Mouse (Mus musculus) pancreas, adult 10 weeks (tissue): Measurements from ENCODE around the gene Arid5a. TPM values are rescaled to one million over a fixed set of nuclear protein-coding genes. Genes with fewer than 3 reads are reported as not detected.

Experiments used
- polyA plus RNA-seq: library from polyadenylated mRNA; stranded (reverse); fragments of 350-450 nt; fragmentation: Illumina TruSeq; extraction: RNeasy Lipid Tissue Mini Kit (QIAGEN cat#74804); gene quantifications from one replicate; pipeline ENCODE4 v1.2.3, GENCODE M21; 2015; ENCODE audit warnings: low read depth, low replicate concordance; ENCODE audit not compliant: insufficient read depth

Arid5a gene
- 3.9 TPM for polyA plus RNA-seq

DNA sequence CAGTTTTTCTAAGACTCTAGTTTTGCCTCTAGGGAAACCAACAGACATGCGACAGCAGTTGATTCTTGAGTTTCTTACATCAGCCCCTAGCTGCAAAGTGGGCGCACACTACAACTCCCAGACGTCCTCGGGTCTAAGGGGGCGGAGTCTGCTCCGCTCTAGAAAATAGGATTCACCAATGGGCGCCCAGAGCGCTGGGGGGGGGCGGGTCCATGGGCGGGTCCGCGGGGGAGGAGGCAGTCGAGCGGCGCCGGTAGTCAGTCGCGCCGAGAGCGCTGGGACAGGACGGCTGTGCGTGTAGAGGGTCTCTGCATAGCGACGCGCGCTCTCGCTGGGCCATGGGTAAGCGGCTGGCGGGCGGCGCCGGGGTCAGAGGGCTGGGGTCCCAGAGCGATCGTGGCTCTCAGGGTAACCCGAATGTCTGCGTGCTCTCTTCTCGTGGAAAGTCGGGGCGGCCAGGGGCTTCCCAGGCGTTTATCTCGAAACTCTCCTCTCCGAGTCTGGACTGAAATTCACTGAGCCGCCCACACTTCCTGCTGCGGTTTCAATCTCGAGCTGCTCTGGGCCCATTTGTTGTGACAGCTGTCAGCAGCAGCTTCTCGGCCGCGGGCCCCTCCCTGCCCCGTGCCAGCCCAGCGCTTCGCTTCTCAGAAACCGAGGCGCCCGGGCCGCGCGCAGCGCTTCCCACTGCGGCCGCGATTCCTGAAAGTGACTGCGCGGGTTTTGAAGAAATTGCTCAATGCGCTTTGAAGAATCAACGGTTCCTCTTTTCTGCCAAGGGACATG lies at the start of gene Arid5a:
Arid5a (plus strand) TSS at position 239 of the 786 bp plus-strand sequence.

GRCm38 (mm10) chr1:36274455-36274854 lies 33.1 kb upstream of the Arid5a start, which contains the start of gene Neurl3:
Gene Neurl3, minus strand, starts transcription at chr1:36274679.

DNA sequence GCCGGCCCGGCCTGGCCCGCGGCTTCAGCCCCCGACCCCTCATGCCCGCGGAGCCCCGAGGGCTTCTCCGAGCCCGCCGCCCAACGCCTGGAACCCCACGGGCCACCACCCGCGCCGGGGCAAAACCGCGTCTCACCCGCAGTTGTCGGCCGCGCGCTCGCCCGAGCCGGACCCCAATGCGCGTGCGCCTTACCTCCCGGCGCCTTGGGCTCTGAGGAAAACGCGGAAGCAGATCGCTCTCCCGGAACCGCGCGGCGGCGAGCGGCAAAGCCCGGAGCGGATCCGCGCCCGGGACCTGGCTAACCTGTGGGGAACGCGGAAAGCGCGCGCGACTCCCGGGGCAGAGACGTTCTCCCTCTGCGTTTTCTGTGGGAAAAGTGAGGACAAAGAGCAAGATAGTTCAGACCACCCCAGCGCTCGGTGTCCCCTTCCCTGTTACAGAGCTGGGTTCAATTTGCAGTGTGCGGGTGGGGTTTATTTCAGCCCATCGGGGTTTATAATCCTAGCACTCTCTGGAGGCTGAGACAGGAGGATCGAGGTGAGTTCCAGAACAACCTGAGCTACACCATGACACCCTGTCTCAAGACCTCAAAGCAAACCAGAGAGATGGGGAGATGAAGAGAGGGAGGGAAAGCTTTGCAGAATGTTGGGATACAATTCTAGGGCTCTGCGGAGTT lies 61.6 kb downstream of the Arid5a start, which contains the start of gene Kansl3:
Kansl3 (minus strand) TSS at position 213 of the 677 bp plus-strand sequence.

DNA sequence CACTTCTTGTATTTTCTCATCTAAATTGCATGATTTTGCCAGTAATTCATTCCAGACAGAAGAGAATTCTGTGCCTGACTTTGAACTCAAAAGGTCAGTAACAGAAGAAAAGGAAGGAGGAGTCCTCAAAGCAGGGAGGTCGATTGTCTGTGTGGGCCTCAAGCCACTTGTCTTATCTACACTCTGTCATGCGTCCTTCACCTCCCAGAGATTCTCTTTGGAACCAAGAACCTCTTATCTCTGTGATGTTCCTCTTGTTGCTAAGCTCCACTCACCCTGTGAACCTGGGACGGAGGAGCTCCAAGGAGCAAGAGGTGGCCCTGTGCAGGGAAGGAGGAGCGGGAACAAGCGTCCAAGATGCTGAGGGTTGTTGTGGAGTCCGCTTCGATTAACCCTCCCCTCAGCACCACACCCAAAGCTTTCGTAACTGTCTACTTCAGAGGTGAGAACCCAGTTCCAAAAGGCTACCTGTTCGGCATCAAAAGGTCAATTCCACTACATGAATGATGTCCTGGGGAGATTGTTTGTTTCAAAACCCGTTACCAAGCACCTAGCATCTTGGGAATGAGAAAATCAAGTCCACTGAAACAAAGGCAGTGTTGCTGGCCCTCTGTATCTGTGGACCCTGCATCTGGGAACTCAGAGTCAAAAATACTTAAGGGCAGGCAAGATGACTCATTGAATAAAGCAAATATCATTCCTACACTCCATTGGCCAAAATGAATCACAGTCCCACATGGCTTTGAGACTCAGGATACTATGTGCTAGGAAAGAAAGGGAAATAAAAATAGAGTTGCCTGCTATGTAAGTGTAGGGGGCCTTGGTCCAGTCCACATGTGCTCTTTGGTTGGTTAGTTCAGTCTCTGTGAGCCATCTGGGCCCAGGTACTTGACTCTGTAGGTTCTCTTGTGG lies 64.7 kb downstream of the Arid5a start, which contains the start of gene Fer1l5:
Fer1l5 (plus strand) TSS at position 358 of the 912 bp plus-strand sequence.

Other genes with a start within 250 kb of the Arid5a start
- gene Hs6st1, start 239.3 kb upstream of the Arid5a start, polyA plus RNA-seq = 6.1 TPM
- gene Uggt1, start 63.0 kb upstream of the Arid5a start, polyA plus RNA-seq = 12.0 TPM
- 3.4 TPM for gene Neurl3, start 33.1 kb upstream of the Arid5a start, polyA plus RNA-seq
- 9.1 TPM for gene Kansl3, start 61.4 kb downstream of the Arid5a start, polyA plus RNA-seq
- not detected for gene Fer1l5, start 64.6 kb downstream of the Arid5a start, polyA plus RNA-seq
- 6.6 TPM for gene Lman2l, start 137.5 kb downstream of the Arid5a start, polyA plus RNA-seq
- 0.68 TPM for gene Cnnm4, start 163.9 kb downstream of the Arid5a start, polyA plus RNA-seq
- 4.8 TPM for gene Cnnm3, start 204.1 kb downstream of the Arid5a start, polyA plus RNA-seq
- gene Ankrd23, start 229.2 kb downstream of the Arid5a start, polyA plus RNA-seq = 7.4 TPM
- gene Gm42417, start 231.7 kb downstream of the Arid5a start, polyA plus RNA-seq = not detected
- gene Ankrd39, start 239.7 kb downstream of the Arid5a start, polyA plus RNA-seq = 3.1 TPM